Mouse (Mus musculus): ENCODE measurements at regions not wholly inside any gene's neighbourhood (a gene's known extent, or its start where the extent isn't known, plus 50 kb on each side); places are given as distances from the start of the nearest gene placed in this dataset.

- no peak for TF ChIP-seq CTCF (IDR thresholded peaks at IDR 0.05; ENCODE audit: low read depth, low read length)
- TF ChIP-seq POLR2A (IDR thresholded peaks at IDR 0.05; ENCODE audit: extremely low read depth, insufficient read depth, low read length), result no peak
Observed at GRCm38 (mm10) chr15:57572460-57572859, 95.0 kb upstream of the Slc22a22 start.

Measured in liver, adult 2 months (tissue).